Mouse (Mus musculus) heart, postnatal 4 days (tissue): Measurements from ENCODE around the gene Xk. TPM values are rescaled to one million over a fixed set of nuclear protein-coding genes. Genes with fewer than 3 reads are reported as not detected.
"Not testable (repeated sequence)": the region's sequence is repeated elsewhere in the genome, so short reads cannot be mapped to it uniquely, and the experiment has no call there.

Experiments
- DNase-seq: peaks from one replicate; pipeline ENCODE4 v3.0.0; 2021
- total RNA-seq, 2 experiments: library from RNA; stranded (reverse); gene quantifications; 2 replicates each; pipeline ENCODE4 v1.2.3; 2021

The Xk gene
- 1 to 10 TPM; 4.6 to 4.9 TPM for total RNA-seq

- peak; percentile 55 for DNase-seq
Observed at GRCm38 (mm10) chrX:9272460-9273361, at the start of gene Xk. Gene Xk (plus strand): TSS chrX:9272756.

- DNase-seq = no peak
Observed at GRCm38 (mm10) chrX:9227105-9227504, 45.5 kb upstream of the Xk start.

- no peak for DNase-seq
Observed at GRCm38 (mm10) chrX:9240737-9241591, 31.6 kb upstream of the Xk start.

GRCm38 (mm10) chrX:9243381-9243864 lies 29.1 kb upstream of the Xk start:
- peak; percentile 22 for DNase-seq

GRCm38 (mm10) chrX:9244603-9245336 lies 27.8 kb upstream of the Xk start:
- DNase-seq = no peak

GRCm38 (mm10) chrX:9248911-9249310 lies 23.6 kb upstream of the Xk start:
- no peak for DNase-seq

GRCm38 (mm10) chrX:9253990-9254389 lies 18.6 kb upstream of the Xk start:
- no peak for DNase-seq

- DNase-seq = no peak
Observed at GRCm38 (mm10) chrX:9254901-9255300, 17.7 kb upstream of the Xk start.

- no peak for DNase-seq
Observed at GRCm38 (mm10) chrX:9256766-9257165, 15.8 kb upstream of the Xk start, which contains the start of gene Gm14862. Gene Gm14862 (minus strand): TSS chrX:9256899.

GRCm38 (mm10) chrX:9257831-9258230 lies 14.7 kb upstream of the Xk start:
- DNase-seq = no peak

- DNase-seq = no peak
Observed at GRCm38 (mm10) chrX:9259267-9259666, 13.3 kb upstream of the Xk start.

- peak; percentile 6 for DNase-seq
Observed at GRCm38 (mm10) chrX:9271112-9271511, 1.4 kb upstream of the Xk start.

- DNase-seq = no peak
Observed at GRCm38 (mm10) chrX:9271947-9272459, 553 bp upstream of the Xk start.

- DNase-seq = no peak
Observed at GRCm38 (mm10) chrX:9273377-9274002, 934 bp downstream of the Xk start.

- no peak for DNase-seq
Observed at GRCm38 (mm10) chrX:9274321-9274720, 1.8 kb downstream of the Xk start.

- not testable (repeated sequence) for DNase-seq
Observed at GRCm38 (mm10) chrX:9283464-9283863, 10.9 kb downstream of the Xk start, which contains the start of gene H2al1m. Gene H2al1m (plus strand): TSS chrX:9283764.

- not testable (repeated sequence) for DNase-seq
Observed at GRCm38 (mm10) chrX:9293140-9293829, 20.7 kb downstream of the Xk start.

- no peak for DNase-seq
Observed at GRCm38 (mm10) chrX:9298413-9298864, 25.9 kb downstream of the Xk start.

- DNase-seq = no peak
Observed at GRCm38 (mm10) chrX:9302791-9303190, 30.2 kb downstream of the Xk start.

GRCm38 (mm10) chrX:9303455-9303854 lies 30.9 kb downstream of the Xk start:
- no peak for DNase-seq

- DNase-seq = not testable (repeated sequence)
Observed at GRCm38 (mm10) chrX:9316457-9316856, 43.9 kb downstream of the Xk start.
